Mouse (Mus musculus) C2C12 (cell line): ENCODE measurements at regions not wholly inside any gene's neighbourhood (a gene's known extent, or its start where the extent isn't known, plus 50 kb on each side); places are given as distances from the start of the nearest gene placed in this dataset.

Source experiments
- CTCF ChIP-seq: IDR thresholded peaks from one replicate; pipeline ENCODE4 v1.5.1; 2011; ENCODE audit not compliant: control insufficient read depth, insufficient read depth, insufficient read length
- MAX ChIP-seq: IDR thresholded peaks from one replicate; pipeline ENCODE4 v1.6.1; 2011; ENCODE audit warnings: mild to moderate bottlenecking, control low read depth

DNA sequence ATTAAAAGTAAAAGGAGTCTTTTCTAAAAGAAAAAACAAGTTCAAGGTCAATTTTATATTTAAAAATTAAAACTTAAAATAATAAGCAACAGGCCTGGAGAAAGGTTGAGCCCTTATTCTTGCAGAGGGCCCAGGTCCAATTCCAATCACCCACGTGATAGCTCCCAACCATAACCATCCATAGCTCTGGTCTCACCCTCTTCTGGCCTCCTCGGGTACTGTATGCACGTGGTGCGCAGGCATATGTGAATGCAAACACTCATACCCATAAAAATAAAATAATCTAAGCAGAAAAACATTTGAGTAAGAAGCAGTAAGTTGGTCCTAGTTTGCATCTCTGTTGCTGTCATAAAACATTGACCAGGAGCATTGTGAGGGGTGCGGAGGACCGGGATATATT, 119.8 kb upstream of the Dapk1 start:
- TF ChIP-seq MAX (no peak), CTCF (no peak)
